Mouse (Mus musculus) neural tube, embryonic 14.5 days (tissue): ENCODE measurements around the gene Tmem86a. TPM values are rescaled to one million over a fixed set of nuclear protein-coding genes. Genes with fewer than 3 reads are reported as not detected.
"Not testable (repeated sequence)": the region's sequence is repeated elsewhere in the genome, so short reads cannot be mapped to it uniquely, and the experiment has no call there.

Experiments used
- ATAC-seq: fragments of 200-750 bp; cut with Nextera tagmentation; 2 replicates; pipeline ENCODE4 v1.8.0; 2017; ENCODE audit warnings: low read depth, mild to moderate bottlenecking, moderate TSS enrichment, moderate library complexity
- H3K27ac ChIP-seq: fragments of 300-500 bp; sonication (generic); 2 replicates; pipeline ENCODE4 v1.5.1; 2014; ENCODE audit warnings: low read depth, mild to moderate bottlenecking, control low read depth, low read length, moderate library complexity, mixed read lengths
- H3K27me3 ChIP-seq: fragments of 300-500 bp; sonication (generic); 2 replicates; pipeline ENCODE4 v1.6.1; 2014; ENCODE audit warnings: low read length; ENCODE audit not compliant: control insufficient read depth, insufficient read depth
- H3K36me3 ChIP-seq: fragments of 300-500 bp; sonication (generic); 2 replicates; pipeline ENCODE4 v1.6.1; 2014; ENCODE audit warnings: low read length, mixed read lengths; ENCODE audit not compliant: control insufficient read depth, insufficient read depth
- H3K4me1 ChIP-seq: fragments of 300-500 bp; sonication (generic); 2 replicates; pipeline ENCODE4 v1.6.1; 2014; ENCODE audit warnings: low read length; ENCODE audit not compliant: control insufficient read depth, insufficient read depth
- H3K4me2 ChIP-seq: fragments of 300-500 bp; sonication (generic); 2 replicates; pipeline ENCODE4 v1.6.1; 2014; ENCODE audit warnings: mild to moderate bottlenecking, low read depth, low read length, control low read depth
- H3K4me3 ChIP-seq: fragments of 300-500 bp; sonication (generic); 2 replicates; pipeline ENCODE4 v1.5.1; 2014; ENCODE audit warnings: low read depth, low read length, control low read depth, mixed read lengths
- H3K9ac ChIP-seq: fragments of 300-500 bp; sonication (generic); replicated peaks from 2 replicates; pipeline ENCODE4 v1.6.1; 2014; ENCODE audit warnings: low read depth, mild to moderate bottlenecking, control low read depth, low read length, mixed read lengths
- H3K9me3 ChIP-seq: fragments of 300-500 bp; sonication (generic); 2 replicates; pipeline ENCODE4 v1.6.1; 2016; ENCODE audit warnings: low read length; ENCODE audit not compliant: control insufficient read depth
- WGBS: fragments of 180-500 bp; shearing (Covaris S2); extraction: QIAGEN DNeasy Blood & Tissue Kit; methylation state at CpG from one replicate; pipeline ENCODE4 v1.1.7; 2014; 5-methylcytosine and 5-hydroxymethylcytosine counted together
- polyA plus RNA-seq: library from polyadenylated mRNA; unstranded; fragments of >200 nt; fragmentation: Nextera tagmentation; extraction: Ambion mirVana; gene quantifications from 2 replicates; pipeline ENCODE4 v1.2.1, GENCODE M21; 2014

Tmem86a gene
- polyA plus RNA-seq, 1 experiment from 2014 or later = 15.4 TPM

GRCm38 (mm10) chr7:47024454-47024853 lies 25.9 kb upstream of the Tmem86a start:
- H3K27me3 ChIP-seq = no peaks in the 10 kb centered on the region
- no peak overlapping the region for H3K27ac ChIP-seq
- H3K9ac ChIP-seq = no peak overlapping the region
- H3K36me3 ChIP-seq = no peaks in the 10 kb centered on the region
- WGBS = 86% methylated on average over 7 of the region's 7 CpGs
- H3K4me1 ChIP-seq = no peaks in the 10 kb centered on the region
- H3K4me3 ChIP-seq = no peak overlapping the region
- no peak overlapping the region for H3K4me2 ChIP-seq
- H3K9me3 ChIP-seq = no peaks in the 10 kb centered on the region
- no peak for ATAC-seq

GRCm38 (mm10) chr7:47025429-47025828 lies 25.0 kb upstream of the Tmem86a start:
- Histone ChIP-seq H3K27ac (no peak overlapping the region), H3K36me3 (no peaks in the 10 kb centered on the region), H3K9ac (no peak overlapping the region), H3K9me3 (no peaks in the 10 kb centered on the region), H3K4me1 (no peaks in the 10 kb centered on the region), H3K4me3 (no peak overlapping the region), H3K4me2 (no peak overlapping the region), H3K27me3 (no peaks in the 10 kb centered on the region)
- no peak for ATAC-seq
- WGBS = 73% methylated on average over 9 of the region's 9 CpGs

- not testable (repeated sequence) for H3K27me3 ChIP-seq, H3K9me3 ChIP-seq, H3K36me3 ChIP-seq, H3K4me1 ChIP-seq, H3K4me3 ChIP-seq, ATAC-seq, H3K4me2 ChIP-seq, H3K27ac ChIP-seq, H3K9ac ChIP-seq
- 93% methylated on average over 3 of the region's 3 CpGs for WGBS
These were observed 23.5 kb upstream of the Tmem86a start for GRCm38 (mm10) chr7:47026899-47027298.

GRCm38 (mm10) chr7:47027520-47027919 lies 22.9 kb upstream of the Tmem86a start:
- Histone ChIP-seq H3K27me3 (no peaks in the 10 kb centered on the region), H3K9me3 (no peaks in the 10 kb centered on the region), H3K27ac (no peak overlapping the region), H3K4me3 (no peak overlapping the region), H3K9ac (no peak overlapping the region), H3K4me1 (no peaks in the 10 kb centered on the region), H3K36me3 (no peaks in the 10 kb centered on the region), H3K4me2 (no peak overlapping the region)
- ATAC-seq = no peak
- 91% methylated on average over 1 of the region's 1 CpGs for WGBS

- Histone ChIP-seq H3K4me2 (no peak overlapping the region), H3K27ac (no peak overlapping the region), H3K4me3 (no peak overlapping the region), H3K27me3 (no peaks in the 10 kb centered on the region), H3K9ac (no peak overlapping the region), H3K36me3 (no peaks in the 10 kb centered on the region), H3K9me3 (no peaks in the 10 kb centered on the region), H3K4me1 (no peaks in the 10 kb centered on the region)
- 79% methylated on average over 9 of the region's 9 CpGs for WGBS
- no peak for ATAC-seq
These were observed 19.7 kb upstream of the Tmem86a start for GRCm38 (mm10) chr7:47030517-47031193.

GRCm38 (mm10) chr7:47031371-47031770 lies 19.0 kb upstream of the Tmem86a start:
- WGBS = 88% methylated on average over 4 of the region's 4 CpGs
- no peaks in the 10 kb centered on the region for H3K9me3 ChIP-seq
- H3K36me3 ChIP-seq = no peaks in the 10 kb centered on the region
- no peak for ATAC-seq
- H3K4me1 ChIP-seq = no peaks in the 10 kb centered on the region
- no peak overlapping the region for H3K4me3 ChIP-seq
- no peak overlapping the region for H3K4me2 ChIP-seq
- no peaks in the 10 kb centered on the region for H3K27me3 ChIP-seq
- no peak overlapping the region for H3K27ac ChIP-seq
- no peak overlapping the region for H3K9ac ChIP-seq

- Histone ChIP-seq H3K27ac (no peak overlapping the region), H3K4me1 (no peaks in the 10 kb centered on the region), H3K4me3 (no peak overlapping the region), H3K9me3 (no peaks in the 10 kb centered on the region), H3K4me2 (no peak overlapping the region), H3K36me3 (no peaks in the 10 kb centered on the region), H3K9ac (no peak overlapping the region), H3K27me3 (no peaks in the 10 kb centered on the region)
- ATAC-seq = no peak
- WGBS = 88% methylated on average over 4 of the region's 4 CpGs
These were observed 15.5 kb upstream of the Tmem86a start for GRCm38 (mm10) chr7:47034785-47035384.

- no peak overlapping the region for H3K4me3 ChIP-seq
- no peaks in the 10 kb centered on the region for H3K9me3 ChIP-seq
- H3K27ac ChIP-seq = no peak overlapping the region
- no peak overlapping the region for H3K4me2 ChIP-seq
- H3K27me3 ChIP-seq = no peaks in the 10 kb centered on the region
- H3K4me1 ChIP-seq = no peaks in the 10 kb centered on the region
- no peaks in the 10 kb centered on the region for H3K36me3 ChIP-seq
- 80% methylated on average over 8 of the region's 8 CpGs for WGBS
- no peak for ATAC-seq
- H3K9ac ChIP-seq = no peak overlapping the region
These were observed 15.0 kb upstream of the Tmem86a start for GRCm38 (mm10) chr7:47035426-47035825.

GRCm38 (mm10) chr7:47041706-47042105 lies 8.7 kb upstream of the Tmem86a start:
- 89% methylated on average over 3 of the region's 3 CpGs for WGBS
- Histone ChIP-seq H3K27me3 (no peaks in the 10 kb centered on the region), H3K27ac (no peak overlapping the region), H3K4me2 (no peak overlapping the region), H3K9me3 (no peaks in the 10 kb centered on the region), H3K9ac (no peak overlapping the region), H3K4me1 (no peaks in the 10 kb centered on the region), H3K36me3 (no peaks in the 10 kb centered on the region), H3K4me3 (no peak overlapping the region)
- ATAC-seq = no peak
